Mouse (Mus musculus): ENCODE measurements around the gene Arrdc5.

- TF ChIP-seq MAX (IDR thresholded peaks at IDR 0.05) (no peak), CEBPB (IDR thresholded peaks at IDR 0.05; ENCODE audit: low read depth) (no peak), CTCF (IDR thresholded peaks at IDR 0.05; ENCODE audit: control insufficient read depth, insufficient read depth, insufficient read length) (no peak), MYOD1 (IDR thresholded peaks at IDR 0.05; ENCODE audit: control insufficient read depth, insufficient read length, low read depth) (no peak)
Measured at GRCm38 (mm10) chr17:56302363-56302996, 2.4 kb upstream of the Arrdc5 start.
